Mouse (Mus musculus) MEL (cell line): Measurements from ENCODE around the gene Olfr303. TPM values are rescaled to one million over a fixed set of nuclear protein-coding genes. Genes with fewer than 3 reads are reported as not detected.

Experiments used
- DNase-seq: peaks from one replicate; pipeline ENCODE4 v3.0.0; 2011; ENCODE audit warnings: low read depth, low spot score
- H3K27ac ChIP-seq: 2 replicates; pipeline ENCODE4 v1.5.1; 2012; ENCODE audit warnings: low read depth, mild to moderate bottlenecking, control low read depth, low read length, moderate library complexity; ENCODE audit not compliant: control insufficient read depth
- H3K27me3 ChIP-seq, 2 experiments: fragments of 150-350 bp in 1 of 2; sonication (generic) in 1 of 2; 2 replicates each; pipeline ENCODE4 v1.6.1; 2012; ENCODE audit warnings: low read length in 2 of 2, mild to moderate bottlenecking in 2 of 2, improper control_type of control experiment in 1 of 2, moderate library complexity in 1 of 2; ENCODE audit not compliant: insufficient read depth in 2 of 2, control insufficient read depth in 1 of 2
- H3K36me3 ChIP-seq, 2 experiments: 2 replicates each; pipeline ENCODE4 v1.6.1; 2012 to 2014; ENCODE audit warnings: low read length in 2 of 2, improper control_type of control experiment in 1 of 2, inconsistent platforms in 1 of 2, mild to moderate bottlenecking in 1 of 2; ENCODE audit not compliant: insufficient read depth in 2 of 2, control insufficient read depth in 1 of 2
- H3K4me1 ChIP-seq, 2 experiments: fragments of 150-350 bp in 1 of 2; sonication (generic) in 1 of 2; 2 replicates each; pipeline ENCODE4 v1.6.1; 2012; ENCODE audit warnings: low read length in 2 of 2, improper control_type of control experiment in 1 of 2, mild to moderate bottlenecking in 1 of 2; ENCODE audit not compliant: insufficient read depth in 2 of 2, control insufficient read depth in 1 of 2
- H3K4me3 ChIP-seq, 2 experiments: fragments of 150-350 bp in 1 of 2; sonication (generic) in 1 of 2; 2 replicates each; pipeline ENCODE4 v1.5.1; 2012; ENCODE audit warnings: low read depth in 2 of 2, low read length in 2 of 2, mild to moderate bottlenecking in 2 of 2, moderate library complexity in 2 of 2, control low read depth in 1 of 2, improper control_type of control experiment in 1 of 2; ENCODE audit not compliant: control insufficient read depth in 1 of 2, insufficient read depth in 1 of 2
- H3K79me2 ChIP-seq: 2 replicates; pipeline ENCODE4 v1.6.1; 2012; ENCODE audit warnings: mild to moderate bottlenecking, low read length, moderate library complexity; ENCODE audit not compliant: control insufficient read depth, poor library complexity, insufficient read depth
- H3K9ac ChIP-seq: 2 replicates; pipeline ENCODE4 v1.6.1; 2012; ENCODE audit warnings: low read depth, mild to moderate bottlenecking, control low read depth, low read length, moderate library complexity; ENCODE audit not compliant: control insufficient read depth, poor library complexity, severe bottlenecking
- H3K9me3 ChIP-seq: fragments of 150-350 bp; sonication (generic); replicated peaks from 2 replicates; pipeline ENCODE4 v1.6.1; 2012; ENCODE audit warnings: mild to moderate bottlenecking, low read length, improper control_type of control experiment, moderate library complexity; ENCODE audit not compliant: insufficient read depth
- CHD1 ChIP-seq: IDR thresholded peaks from 2 replicates; pipeline ENCODE4 v1.6.1; 2012; ENCODE audit warnings: low read depth, mild to moderate bottlenecking, inconsistent platforms, low read length, improper control_type of control experiment
- CTCF ChIP-seq, 3 experiments: IDR thresholded peaks in 2 of 3; conservative IDR thresholded peaks in 1 of 3; 2 replicates each; pipeline ENCODE4 v1.5.1; 2011 to 2012; ENCODE audit warnings: low read length in 3 of 3, low read depth in 2 of 3, mild to moderate bottlenecking in 2 of 3, improper control_type of control experiment in 1 of 3, inconsistent platforms in 1 of 3, mixed read lengths in 1 of 3, moderate library complexity in 1 of 3; ENCODE audit not compliant: control insufficient read depth in 1 of 3, insufficient read depth in 1 of 3, poor library complexity in 1 of 3, severe bottlenecking in 1 of 3
- E2F4 ChIP-seq: IDR thresholded peaks from 2 replicates; pipeline ENCODE4 v1.6.1; 2011; ENCODE audit warnings: low read depth, low read length, improper control_type of control experiment, borderline replicate concordance
- ELF1 ChIP-seq: IDR thresholded peaks from 2 replicates; pipeline ENCODE4 v1.6.1; 2014; ENCODE audit warnings: low read depth, mild to moderate bottlenecking, inconsistent platforms, low read length, improper control_type of control experiment, moderate library complexity
- EP300 ChIP-seq, 2 experiments: IDR thresholded peaks; 2 replicates each; pipeline ENCODE4 v1.6.1; 2011; ENCODE audit warnings: improper control_type of control experiment in 2 of 2, low read length in 2 of 2, low read depth in 1 of 2, mild to moderate bottlenecking in 1 of 2
- ETS1 ChIP-seq: IDR thresholded peaks from 2 replicates; pipeline ENCODE4 v1.6.1; 2012; ENCODE audit warnings: low read depth, mild to moderate bottlenecking, inconsistent platforms, low read length, improper control_type of control experiment, moderate library complexity
- GABPA ChIP-seq: IDR thresholded peaks from 2 replicates; pipeline ENCODE4 v1.6.1; 2012; ENCODE audit warnings: low read depth, mild to moderate bottlenecking, inconsistent platforms, low read length, improper control_type of control experiment, moderate library complexity
- JUND ChIP-seq: IDR thresholded peaks from 2 replicates; pipeline ENCODE4 v1.6.1; 2011; ENCODE audit warnings: low read depth, mild to moderate bottlenecking, improper control_type of control experiment, low read length
- KAT2A ChIP-seq: conservative IDR thresholded peaks from 2 replicates; pipeline ENCODE4 v1.6.1; 2012; ENCODE audit warnings: low read depth, low read length, improper control_type of control experiment, inconsistent platforms
- MAFK ChIP-seq: IDR thresholded peaks from 2 replicates; pipeline ENCODE4 v1.6.1; 2011; ENCODE audit warnings: low read depth, mild to moderate bottlenecking, low read length, improper control_type of control experiment, borderline replicate concordance
- MAX ChIP-seq: IDR thresholded peaks from 2 replicates; pipeline ENCODE4 v1.6.1; 2011; ENCODE audit warnings: low read length, improper control_type of control experiment
- MAZ ChIP-seq: IDR thresholded peaks from 2 replicates; pipeline ENCODE4 v1.6.1; 2012; ENCODE audit warnings: low read depth, mild to moderate bottlenecking, inconsistent platforms, low read length, improper control_type of control experiment
- MEF2A ChIP-seq: IDR thresholded peaks from 2 replicates; pipeline ENCODE4 v1.6.1; 2014; ENCODE audit warnings: low read depth, mild to moderate bottlenecking, inconsistent platforms, low read length, improper control_type of control experiment; ENCODE audit not compliant: poor library complexity, insufficient replicate concordance, severe bottlenecking; ENCODE audit errors: extremely low read depth
- NELFE ChIP-seq: IDR thresholded peaks from 2 replicates; pipeline ENCODE4 v1.6.1; 2011; ENCODE audit warnings: low read depth, low read length, improper control_type of control experiment
- POLR2A ChIP-seq, 2 experiments: IDR thresholded peaks; 2 replicates each; pipeline ENCODE4 v1.6.1; 2011 to 2012; ENCODE audit warnings: low read length in 2 of 2, mild to moderate bottlenecking in 2 of 2, control low read depth in 1 of 2, improper control_type of control experiment in 1 of 2, low read depth in 1 of 2, moderate library complexity in 1 of 2; ENCODE audit not compliant: control insufficient read depth in 1 of 2, insufficient read depth in 1 of 2, poor library complexity in 1 of 2
- POLR2AphosphoS2 ChIP-seq: IDR thresholded peaks from 2 replicates; pipeline ENCODE4 v1.6.1; 2011; ENCODE audit warnings: low read length, improper control_type of control experiment
- RCOR1 ChIP-seq: IDR thresholded peaks from 2 replicates; pipeline ENCODE4 v1.6.1; 2012; ENCODE audit warnings: low read depth, mild to moderate bottlenecking, inconsistent platforms, low read length, improper control_type of control experiment
- SIN3A ChIP-seq: IDR thresholded peaks from 2 replicates; pipeline ENCODE4 v1.6.1; 2012; ENCODE audit warnings: low read length, improper control_type of control experiment, inconsistent platforms
- SMC3 ChIP-seq: IDR thresholded peaks from 2 replicates; pipeline ENCODE4 v1.6.1; 2011; ENCODE audit warnings: low read depth, low read length, improper control_type of control experiment
- TBP ChIP-seq: IDR thresholded peaks from 2 replicates; pipeline ENCODE4 v1.8.0; 2011; ENCODE audit warnings: low read depth, low read length, improper control_type of control experiment
- TCF12 ChIP-seq: IDR thresholded peaks from 2 replicates; pipeline ENCODE4 v1.6.1; 2014; ENCODE audit warnings: low read depth, mild to moderate bottlenecking, inconsistent platforms, low read length, improper control_type of control experiment, moderate library complexity
- USF1 ChIP-seq: IDR thresholded peaks from 2 replicates; pipeline ENCODE4 v1.6.1; 2014; ENCODE audit warnings: low read depth, mild to moderate bottlenecking, inconsistent platforms, low read length, improper control_type of control experiment, moderate library complexity
- USF2 ChIP-seq, 2 experiments: IDR thresholded peaks; 2 replicates each; pipeline ENCODE4 v1.6.1; 2011 to 2012; ENCODE audit warnings: improper control_type of control experiment in 2 of 2, low read length in 2 of 2, borderline replicate concordance in 1 of 2, inconsistent platforms in 1 of 2, low read depth in 1 of 2, mild to moderate bottlenecking in 1 of 2; ENCODE audit not compliant: insufficient read depth in 1 of 2
- ZC3H11A ChIP-seq: IDR thresholded peaks from 2 replicates; pipeline ENCODE4 v1.6.1; 2012; ENCODE audit warnings: low read depth, mild to moderate bottlenecking, inconsistent platforms, low read length, improper control_type of control experiment
- ZKSCAN1 ChIP-seq: IDR thresholded peaks from 2 replicates; pipeline ENCODE4 v1.6.1; 2012; ENCODE audit warnings: low read depth, mild to moderate bottlenecking, inconsistent platforms, low read length, improper control_type of control experiment, moderate library complexity
- ZMIZ1 ChIP-seq: IDR thresholded peaks from 2 replicates; pipeline ENCODE4 v1.6.1; 2012; ENCODE audit warnings: low read depth, mild to moderate bottlenecking, inconsistent platforms, low read length, improper control_type of control experiment, moderate library complexity
- polyA plus RNA-seq, 2 experiments: library from polyadenylated mRNA; stranded (reverse) in 1 of 2; unstranded in 1 of 2; fragments of >175 nt in 1 of 2; fragments of >200 nt in 1 of 2; gene quantifications; 2 replicates each; pipeline versions ENCODE4 v1.2.1 to v1.2.4; 2012; ENCODE audit warnings: low replicate concordance in 2 of 2, low read depth in 1 of 2; ENCODE audit not compliant: insufficient read length in 2 of 2, insufficient read depth in 1 of 2, missing spikeins in 1 of 2
- total RNA-seq: library from RNA; depleted of rRNA; stranded (reverse); fragments of 300-350 nt; gene quantifications from 2 replicates; pipeline ENCODE4 v1.2.3, GENCODE M21; 2012

The Olfr303 gene
- total and polyA plus RNA-seq, 3 experiments, result not detected

GRCm38 (mm10) chr7:86386558-86386957 lies 11.0 kb downstream of the Olfr303 start, which contains the start of gene Olfr304:
Gene Olfr304, minus strand, starts transcription at chr7:86386658.
- no peak for DNase-seq
- Histone ChIP-seq H3K9ac (no peak within 1 kb of the TSS), H3K4me3 (no peak within 1 kb of the TSS), H3K9me3 (no peaks in the 10 kb centered on the region), H3K27ac (no peak within 1 kb of the TSS), H3K79me2 (no peaks in the 10 kb centered on the region), H3K36me3 (no peaks in the 10 kb centered on the region), H3K27me3 (no peaks in the 10 kb centered on the region), H3K4me1 (no peaks in the 10 kb centered on the region)
- TF ChIP-seq MAFK, result no peak
- no peak for TF ChIP-seq ZC3H11A
- no peak for TF ChIP-seq CHD1
- TF ChIP-seq POLR2A (IDR thresholded peaks at IDR 0.05; ENCODE audit: control insufficient read depth in 1 of 2, insufficient read depth in 1 of 2, low read depth in 1 of 2, low read length in 2 of 2, poor library complexity in 1 of 2), result no peak
- no peak for TF ChIP-seq POLR2AphosphoS2
- no peak for TF ChIP-seq KAT2A
- TF ChIP-seq SIN3A, result no peak
- TF ChIP-seq MEF2A, result no peak

GRCm38 (mm10) chr7:86385769-86386168 lies 11.8 kb downstream of the Olfr303 start:
- no peak overlapping the region for H3K9ac ChIP-seq
- no peaks in the 10 kb centered on the region for H3K27me3 ChIP-seq
- no peaks in the 10 kb centered on the region for H3K79me2 ChIP-seq
- no peaks in the 10 kb centered on the region for H3K36me3 ChIP-seq
- H3K27ac ChIP-seq, result no peak overlapping the region
- no peaks in the 10 kb centered on the region for H3K4me1 ChIP-seq
- no peak for DNase-seq
- H3K9me3 ChIP-seq, result no peaks in the 10 kb centered on the region
- TF ChIP-seq MEF2A, result no peak
- TF ChIP-seq SMC3, result no peak
- no peak overlapping the region for H3K4me3 ChIP-seq

GRCm38 (mm10) chr7:86366828-86367227 lies 30.8 kb downstream of the Olfr303 start, which contains the start of gene Olfr305:
Gene Olfr305, minus strand, starts transcription at chr7:86366928.
- Histone ChIP-seq H3K9me3 (no peaks in the 10 kb centered on the region), H3K79me2 (no peaks in the 10 kb centered on the region), H3K36me3 (no peaks in the 10 kb centered on the region), H3K4me1 (no peaks in the 10 kb centered on the region), H3K4me3 (no peak within 1 kb of the TSS), H3K9ac (no peak within 1 kb of the TSS), H3K27ac (no peak within 1 kb of the TSS), H3K27me3 (no peaks in the 10 kb centered on the region)
- TF ChIP-seq TCF12 (no peak), ELF1 (no peak), EP300 (IDR thresholded peaks at IDR 0.05; ENCODE audit: low read depth in 1 of 2, low read length in 2 of 2) (no peak), JUND (no peak), MAZ (no peak), E2F4 (no peak), MEF2A (no peak), ZKSCAN1 (no peak), USF2 (IDR thresholded peaks at IDR 0.05; ENCODE audit: borderline replicate concordance in 1 of 2, insufficient read depth in 1 of 2, low read depth in 1 of 2, low read length in 2 of 2) (no peak), TBP (no peak), GABPA (no peak), USF1 (no peak), RCOR1 (no peak), MAX (no peak), MAFK (no peak), NELFE (no peak), ETS1 (no peak), ZMIZ1 (no peak), CTCF (IDR thresholded peaks at IDR 0.05 in 2 of 3, conservative IDR thresholded peaks at IDR 0.05 in 1 of 3; ENCODE audit: control insufficient read depth in 1 of 3, insufficient read depth in 1 of 3, low read depth in 2 of 3, low read length in 3 of 3, poor library complexity in 1 of 3, severe bottlenecking in 1 of 3) (no peak)
- DNase-seq, result no peak
